Mouse (Mus musculus) ES-E14 (cell line): ENCODE data around the gene Ntn1. TPM values are rescaled to one million over a fixed set of nuclear protein-coding genes. Genes with fewer than 3 reads are reported as not detected.

Experiments used
- DNase-seq: peaks from one replicate; pipeline ENCODE4 v3.0.0-alpha.2; 2013; ENCODE audit warnings: low read depth, low spot score
- H3K27ac ChIP-seq: 2 replicates; pipeline ENCODE4 v1.5.1; 2012; ENCODE audit warnings: low read depth, mild to moderate bottlenecking, low read length, moderate library complexity, mixed read lengths; ENCODE audit not compliant: poor library complexity, insufficient read depth, severe bottlenecking
- H3K36me3 ChIP-seq: 2 replicates; pipeline ENCODE4 v1.6.1; 2012; ENCODE audit warnings: mild to moderate bottlenecking, low read length, moderate library complexity, mixed read lengths; ENCODE audit not compliant: control insufficient read depth, poor library complexity, insufficient read depth, severe bottlenecking
- H3K4me1 ChIP-seq, 2 experiments: fragments of 150-350 bp in 1 of 2; sonication (generic) in 1 of 2; 2 replicates each; pipeline ENCODE4 v1.6.1; 2012; ENCODE audit warnings: low read length in 2 of 2, mild to moderate bottlenecking in 1 of 2, mixed read lengths in 1 of 2; ENCODE audit not compliant: control insufficient read depth in 2 of 2, insufficient read depth in 2 of 2, poor library complexity in 1 of 2
- H3K4me3 ChIP-seq, 2 experiments: fragments of 150-350 bp in 1 of 2; sonication (generic) in 1 of 2; 2 replicates each; pipeline ENCODE4 v1.5.1; 2012; ENCODE audit warnings: low read length in 2 of 2, low read depth in 1 of 2, mild to moderate bottlenecking in 1 of 2, mixed read lengths in 1 of 2; ENCODE audit not compliant: insufficient read depth in 1 of 2, poor library complexity in 1 of 2, severe bottlenecking in 1 of 2
- H3K9ac ChIP-seq: 2 replicates; pipeline ENCODE4 v1.6.1; 2012; ENCODE audit warnings: low read depth, mild to moderate bottlenecking, low read length, mixed read lengths; ENCODE audit not compliant: poor library complexity, insufficient read depth, severe bottlenecking
- H3K9me3 ChIP-seq: fragments of 150-350 bp; sonication (generic); 2 replicates; pipeline ENCODE4 v1.6.1; 2012; ENCODE audit warnings: low read depth, mild to moderate bottlenecking, low read length; ENCODE audit not compliant: control insufficient read depth, insufficient read depth
- CHD2 ChIP-seq: IDR thresholded peaks from 2 replicates; pipeline ENCODE4 v1.6.1; 2014; ENCODE audit warnings: mild to moderate bottlenecking, low read depth, low read length, inconsistent platforms
- HCFC1 ChIP-seq: IDR thresholded peaks from 2 replicates; pipeline ENCODE4 v1.6.1; 2012; ENCODE audit warnings: low read length, inconsistent platforms, borderline replicate concordance; ENCODE audit not compliant: insufficient read depth
- MAFK ChIP-seq: IDR thresholded peaks from 2 replicates; pipeline ENCODE4 v1.6.1; 2014; ENCODE audit warnings: mild to moderate bottlenecking, low read depth, low read length, inconsistent platforms; ENCODE audit not compliant: insufficient read depth
- ZC3H11A ChIP-seq: IDR thresholded peaks from 2 replicates; pipeline ENCODE4 v1.6.1; 2012; ENCODE audit warnings: low read depth, mild to moderate bottlenecking, inconsistent platforms, low read length, borderline replicate concordance
- ZNF384 ChIP-seq: IDR thresholded peaks from 2 replicates; pipeline ENCODE4 v1.6.1; 2012; ENCODE audit warnings: low read depth, low read length, inconsistent platforms
- in situ Hi-C, 2 experiments: fragments of 600-800 bp; cut with MboI; formaldehyde crosslinking; loops; one replicate each; pipeline ENCODE4 v1.15.1; 2025; ENCODE audit warnings: low sequenced_read_pairs in 2 of 2, inconsistent platforms in 1 of 2; ENCODE audit not compliant: unreplicated experiment in 2 of 2
- total RNA-seq: library from RNA; depleted of rRNA; stranded (reverse); fragments of 300-350 nt; gene quantifications from 2 replicates; pipeline ENCODE4 v1.2.3, GENCODE M21; 2012

Gene Ntn1
- total RNA-seq, 1 experiment, result 22.6 TPM

GRCm38 (mm10) chr11:68339856-68340255 is 60.8 kb downstream of the Ntn1 start:
- TF ChIP-seq MAFK (no peak), CHD2 (no peak), ZC3H11A (no peak), HCFC1 (no peak), ZNF384 (no peak)
- H3K9ac ChIP-seq, result no peak overlapping the region
- in situ Hi-C loops, result no loop called here
- no peak overlapping the region for H3K27ac ChIP-seq
- H3K9me3 ChIP-seq, result no peaks in the 10 kb centered on the region
- H3K36me3 ChIP-seq, result peaks cover 12% of the 10 kb centered on the region; the same call in 1 of the 2 replicates
- no peak for DNase-seq
- peaks cover 0 to 11% of the 10 kb centered on the region in 2 experiments; a peak in 1 of 4 replicates for H3K4me1 ChIP-seq
- H3K4me3 ChIP-seq, result no peak overlapping the region

GRCm38 (mm10) chr11:68339331-68339730 is 61.3 kb downstream of the Ntn1 start:
- peaks cover 12% of the 10 kb centered on the region; the same call in 1 of the 2 replicates for H3K36me3 ChIP-seq
- no peaks in the 10 kb centered on the region for H3K9me3 ChIP-seq
- no peak for TF ChIP-seq CHD2
- no peak for TF ChIP-seq MAFK
- no peak for TF ChIP-seq ZC3H11A
- no peak for TF ChIP-seq HCFC1
- TF ChIP-seq ZNF384, result no peak
- DNase-seq, result no peak
- in situ Hi-C loops, result no loop called here
- peaks cover 0 to 11% of the 10 kb centered on the region in 2 experiments; a peak in 1 of 4 replicates for H3K4me1 ChIP-seq
- H3K4me3 ChIP-seq, result no peak overlapping the region
- H3K27ac ChIP-seq, result no peak overlapping the region
- H3K9ac ChIP-seq, result no peak overlapping the region

- TF ChIP-seq MAFK (no peak), ZC3H11A (no peak), ZNF384 (no peak), CHD2 (no peak), HCFC1 (no peak)
- H3K4me3 ChIP-seq, result no peak overlapping the region
- no peak overlapping the region for H3K27ac ChIP-seq
- no peak overlapping the region for H3K9ac ChIP-seq
- in situ Hi-C loops, result no loop called here
- no peaks in the 10 kb centered on the region for H3K36me3 ChIP-seq
- H3K4me1 ChIP-seq, result peaks cover 0 to 2% of the 10 kb centered on the region in 2 experiments; a peak in 1 of 4 replicates
- no peak for DNase-seq
- no peaks in the 10 kb centered on the region for H3K9me3 ChIP-seq
Observed at GRCm38 (mm10) chr11:68331676-68332265, 68.9 kb downstream of the Ntn1 start.

- in situ Hi-C loops, result no loop called here
- no peaks in the 10 kb centered on the region for H3K36me3 ChIP-seq
- H3K4me3 ChIP-seq, result no peak overlapping the region
- H3K9ac ChIP-seq, result no peak overlapping the region
- H3K9me3 ChIP-seq, result no peaks in the 10 kb centered on the region
- DNase-seq, result no peak
- H3K4me1 ChIP-seq, result no peaks in the 10 kb centered on the region
- H3K27ac ChIP-seq, result no peak overlapping the region
- TF ChIP-seq CHD2, result no peak
- TF ChIP-seq ZC3H11A, result no peak
- TF ChIP-seq ZNF384, result no peak
- TF ChIP-seq MAFK, result no peak
- no peak for TF ChIP-seq HCFC1
Observed at GRCm38 (mm10) chr11:68331117-68331437, 69.5 kb downstream of the Ntn1 start.
